Mouse (Mus musculus) hindbrain, embryonic 11.5 days (tissue): ENCODE data around the gene Fam69a. TPM values are rescaled to one million over a fixed set of nuclear protein-coding genes. Genes with fewer than 3 reads are reported as not detected.
A peak's percentile ranks its signal among the peaks of the same experiment; 100 is the strongest.

Source experiments
- ATAC-seq: fragments of 200-750 bp; cut with Nextera tagmentation; 2 replicates; pipeline ENCODE4 v1.8.0; 2017; ENCODE audit warnings: mild to moderate bottlenecking, moderate TSS enrichment, moderate library complexity; ENCODE audit not compliant: low FRiP score
- DNase-seq: peaks from one replicate; pipeline ENCODE4 v3.0.0-alpha.2; 2015; ENCODE audit warnings: low spot score
- H3K27ac ChIP-seq: fragments of 300-500 bp; sonication (generic); 2 replicates; pipeline ENCODE4 v1.5.1; 2014; ENCODE audit warnings: mild to moderate bottlenecking, low read depth, low read length
- H3K27me3 ChIP-seq: fragments of 300-500 bp; sonication (generic); 2 replicates; pipeline ENCODE4 v1.6.1; 2014; ENCODE audit warnings: mild to moderate bottlenecking, low read length, moderate library complexity, mixed read lengths; ENCODE audit not compliant: control insufficient read depth, insufficient read depth
- H3K36me3 ChIP-seq: fragments of 300-500 bp; sonication (generic); 2 replicates; pipeline ENCODE4 v1.6.1; 2014; ENCODE audit warnings: mild to moderate bottlenecking, low read length, moderate library complexity, mixed read lengths; ENCODE audit not compliant: control insufficient read depth, insufficient read depth
- H3K4me1 ChIP-seq: fragments of 300-500 bp; sonication (generic); replicated peaks from 2 replicates; pipeline ENCODE4 v1.6.1; 2014; ENCODE audit warnings: low read length, mixed read lengths; ENCODE audit not compliant: control insufficient read depth, insufficient read depth
- H3K4me2 ChIP-seq: fragments of 300-500 bp; sonication (generic); replicated peaks from 2 replicates; pipeline ENCODE4 v1.6.1; 2014; ENCODE audit warnings: mild to moderate bottlenecking, low read depth, low read length
- H3K4me3 ChIP-seq: fragments of 300-500 bp; sonication (generic); 2 replicates; pipeline ENCODE4 v1.5.1; 2014; ENCODE audit warnings: low read depth, low read length
- H3K9ac ChIP-seq: fragments of 300-500 bp; sonication (generic); 2 replicates; pipeline ENCODE4 v1.6.1; 2014; ENCODE audit warnings: low read depth, low read length
- H3K9me3 ChIP-seq: fragments of 300-500 bp; sonication (generic); 2 replicates; pipeline ENCODE4 v1.6.1; 2016; ENCODE audit warnings: low read length; ENCODE audit not compliant: control insufficient read depth
- WGBS: fragments of 180-500 bp; shearing (Covaris S2); extraction: QIAGEN DNeasy Blood & Tissue Kit; methylation state at CpG from one replicate; pipeline ENCODE4 v1.1.7; 2014; 5-methylcytosine and 5-hydroxymethylcytosine counted together
- polyA plus RNA-seq: library from polyadenylated mRNA; unstranded; fragments of >200 nt; fragmentation: Nextera tagmentation; extraction: Ambion mirVana; gene quantifications from 2 replicates; pipeline ENCODE4 v1.2.1, GENCODE M21; 2014

Fam69a gene
- polyA plus RNA-seq, 1 experiment from 2014 or later: 24.8 TPM

- no peaks in the 10 kb centered on the region for H3K27me3 ChIP-seq
- WGBS: 68% methylated on average over 4 of the region's 4 CpGs
- no peak for DNase-seq
Measured at GRCm38 (mm10) chr5:107933202-107933974, 53.5 kb downstream of the Fam69a start.

DNA sequence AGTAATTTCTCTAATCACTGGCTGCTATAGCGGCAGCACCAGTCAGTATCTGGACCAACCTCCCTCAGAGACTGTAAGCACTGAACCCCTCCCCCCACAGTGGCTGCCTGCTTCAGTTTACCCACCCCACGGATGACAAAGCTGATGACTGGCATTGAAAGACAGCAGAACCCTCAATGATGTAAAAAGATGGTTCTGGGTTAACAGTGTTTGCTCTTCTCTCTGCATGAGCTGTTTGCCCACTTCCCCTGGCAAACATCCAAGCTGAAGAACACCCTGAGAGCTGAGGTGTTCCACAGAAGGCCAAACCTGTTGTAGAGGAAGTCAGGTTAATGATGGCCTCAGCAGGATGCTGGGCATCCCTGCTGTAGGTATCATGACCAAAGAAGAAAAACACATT, 54.3 kb downstream of the Fam69a start:
- Histone ChIP-seq H3K4me1 (no peaks in the 10 kb centered on the region), H3K36me3 (no peaks in the 10 kb centered on the region), H3K9ac (no peak overlapping the region), H3K27me3 (no peaks in the 10 kb centered on the region), H3K27ac (no peak overlapping the region), H3K4me2 (no peak overlapping the region), H3K4me3 (no peak overlapping the region), H3K9me3 (no peaks in the 10 kb centered on the region)
- no peak for ATAC-seq
- no peak for DNase-seq
- 63% methylated on average over 2 of the region's 2 CpGs for WGBS

More at GRCm38 (mm10) chr5:107933202-107933974, 53.5 kb downstream of the Fam69a start:
- no peak overlapping the region for H3K4me2 ChIP-seq
- no peak overlapping the region for H3K9ac ChIP-seq
- no peak overlapping the region for H3K4me3 ChIP-seq
- H3K36me3 ChIP-seq: no peaks in the 10 kb centered on the region
- no peak overlapping the region for H3K27ac ChIP-seq
- no peak for ATAC-seq
- no peaks in the 10 kb centered on the region for H3K4me1 ChIP-seq
- H3K9me3 ChIP-seq: no peaks in the 10 kb centered on the region

DNA sequence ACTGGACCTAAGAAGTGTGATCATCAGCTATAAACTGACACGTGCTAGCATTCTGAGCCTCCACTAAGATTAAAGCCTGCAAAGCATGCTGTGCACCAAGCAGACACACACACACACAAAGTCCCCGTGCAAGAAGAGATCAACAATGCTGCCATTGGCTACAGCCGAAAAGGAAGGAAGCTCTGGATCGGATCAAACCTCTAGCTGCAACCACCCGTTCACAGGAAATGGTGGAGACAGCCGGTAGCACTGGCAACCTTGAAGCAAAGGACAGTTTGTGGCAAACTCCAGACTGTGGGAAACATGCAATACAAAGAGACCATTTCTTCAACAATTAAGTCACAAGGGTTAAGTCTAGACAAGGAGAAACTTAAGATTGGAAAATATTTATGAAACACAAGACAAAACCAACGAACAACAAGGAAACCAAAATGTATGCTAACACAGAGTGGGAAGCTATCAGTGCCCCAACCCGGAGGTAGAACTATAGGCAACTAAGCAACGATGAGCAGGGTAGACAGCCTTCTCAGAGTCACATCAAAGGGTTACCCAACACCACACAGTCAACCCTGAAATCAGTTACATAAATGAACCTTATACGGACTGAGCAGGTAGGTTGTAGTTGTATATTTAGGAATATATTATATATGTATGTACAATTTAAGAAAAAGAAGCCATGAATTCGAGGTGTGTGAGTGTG, 60.2 kb downstream of the Fam69a start:
- DNase-seq: no peak
- H3K4me1 ChIP-seq: no peaks in the 10 kb centered on the region
- H3K9ac ChIP-seq: no peak overlapping the region
- no peak overlapping the region for H3K27ac ChIP-seq
- no peak for ATAC-seq
- 80% methylated on average over 11 of the region's 11 CpGs for WGBS
- H3K9me3 ChIP-seq: no peaks in the 10 kb centered on the region
- no peak overlapping the region for H3K4me2 ChIP-seq
- H3K4me3 ChIP-seq: no peak overlapping the region
- no peaks in the 10 kb centered on the region for H3K36me3 ChIP-seq
- H3K27me3 ChIP-seq: no peaks in the 10 kb centered on the region

DNA sequence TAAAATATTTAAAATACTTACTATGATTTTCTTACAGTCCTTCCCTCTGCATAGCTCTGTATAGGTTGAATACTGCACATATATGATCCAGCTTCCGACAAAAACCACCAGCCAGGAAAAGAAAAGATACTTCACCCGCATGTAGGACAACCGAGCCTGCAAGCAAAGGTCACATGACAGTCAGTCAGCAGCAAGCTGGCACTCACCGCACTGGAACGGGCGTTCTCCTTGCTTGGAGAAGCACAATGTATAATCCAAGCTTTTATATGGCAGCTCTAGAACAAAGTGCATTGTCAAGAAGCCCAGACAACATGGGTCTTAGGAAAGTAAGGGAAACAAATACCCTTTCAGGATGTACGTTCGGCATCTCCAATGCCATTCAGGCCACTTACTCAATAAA, 62.3 kb downstream of the Fam69a start:
- H3K4me1 ChIP-seq: no peaks in the 10 kb centered on the region
- no peak overlapping the region for H3K27ac ChIP-seq
- H3K36me3 ChIP-seq: no peaks in the 10 kb centered on the region
- H3K9me3 ChIP-seq: no peaks in the 10 kb centered on the region
- DNase-seq: no peak
- WGBS: 78% methylated on average over 8 of the region's 8 CpGs
- H3K4me3 ChIP-seq: no peak overlapping the region
- no peak for ATAC-seq
- H3K4me2 ChIP-seq: no peak overlapping the region
- H3K9ac ChIP-seq: no peak overlapping the region
- no peaks in the 10 kb centered on the region for H3K27me3 ChIP-seq

- no peaks in the 10 kb centered on the region for H3K4me1 ChIP-seq
- H3K4me2 ChIP-seq: no peak overlapping the region
- DNase-seq (no peak), ATAC-seq (no peak)
- no peaks in the 10 kb centered on the region for H3K36me3 ChIP-seq
- no peaks in the 10 kb centered on the region for H3K27me3 ChIP-seq
- 100% methylated on average over 1 of the region's 1 CpGs for WGBS
- H3K27ac ChIP-seq: no peak overlapping the region
- H3K4me3 ChIP-seq: no peak overlapping the region
- H3K9ac ChIP-seq: no peak overlapping the region
- no peaks in the 10 kb centered on the region for H3K9me3 ChIP-seq
Measured at GRCm38 (mm10) chr5:107922836-107923235, 64.0 kb downstream of the Fam69a start.

DNA sequence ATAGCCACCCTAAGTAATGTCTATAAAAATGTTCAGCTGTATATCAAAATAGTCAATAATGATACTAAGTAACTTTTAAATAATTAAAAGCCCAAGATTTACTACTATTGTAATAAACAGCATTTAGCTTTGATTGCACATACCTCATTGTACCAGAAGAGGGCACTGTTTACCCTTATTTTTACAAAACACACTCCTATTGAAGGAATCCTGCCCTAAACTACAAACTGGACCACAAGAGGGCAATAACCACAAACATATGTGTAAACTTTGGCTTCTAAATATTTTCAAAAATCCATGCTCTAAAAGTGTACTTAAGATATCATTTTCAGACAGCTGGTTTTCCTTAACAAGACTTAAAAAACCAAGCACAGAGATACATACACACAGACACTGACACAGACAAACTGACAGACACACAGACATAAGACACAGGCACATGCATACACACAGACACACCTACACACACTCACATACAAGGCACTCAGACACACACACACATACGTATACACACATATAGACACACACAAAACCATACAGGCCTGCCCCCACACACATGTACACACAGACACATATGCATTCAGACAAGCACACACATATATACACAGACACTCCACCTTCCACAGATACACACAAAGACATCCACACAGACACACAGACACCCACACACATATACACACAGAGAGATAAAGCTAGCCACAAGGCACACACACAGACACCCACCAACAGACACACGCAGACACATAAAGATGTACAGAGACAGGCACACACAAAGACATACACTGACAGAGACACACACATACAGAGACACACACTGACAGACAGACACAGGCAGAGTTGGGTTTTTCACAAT, 65.3 kb downstream of the Fam69a start:
- Histone ChIP-seq H3K27ac (no peak overlapping the region), H3K4me2 (no peak overlapping the region), H3K27me3 (no peaks in the 10 kb centered on the region), H3K4me3 (no peak overlapping the region), H3K36me3 (no peaks in the 10 kb centered on the region), H3K9me3 (no peaks in the 10 kb centered on the region), H3K4me1 (no peaks in the 10 kb centered on the region), H3K9ac (no peak overlapping the region)
- ATAC-seq (peak; percentile 51; the same call in 1 of the 2 replicates), DNase-seq (peak; percentile 69)
- 77% methylated on average over 2 of the region's 2 CpGs for WGBS

- DNase-seq: no peak
- H3K36me3 ChIP-seq: no peaks in the 10 kb centered on the region
- H3K9me3 ChIP-seq: no peaks in the 10 kb centered on the region
- H3K4me2 ChIP-seq: no peak overlapping the region
- H3K4me3 ChIP-seq: no peak overlapping the region
- ATAC-seq: no peak
- no peak overlapping the region for H3K9ac ChIP-seq
- WGBS: 39% methylated on average over 4 of the region's 4 CpGs
- H3K27ac ChIP-seq: no peak overlapping the region
- no peaks in the 10 kb centered on the region for H3K4me1 ChIP-seq
- no peaks in the 10 kb centered on the region for H3K27me3 ChIP-seq
Measured at GRCm38 (mm10) chr5:107915280-107915679, 71.6 kb downstream of the Fam69a start.

GRCm38 (mm10) chr5:107911012-107911411, 75.9 kb downstream of the Fam69a start:
- no peak for DNase-seq
- no peak overlapping the region for H3K27ac ChIP-seq
- H3K4me2 ChIP-seq: no peak overlapping the region
- H3K27me3 ChIP-seq: no peaks in the 10 kb centered on the region
- 89% methylated on average over 5 of the region's 5 CpGs for WGBS
- no peak overlapping the region for H3K9ac ChIP-seq
- no peaks in the 10 kb centered on the region for H3K4me1 ChIP-seq
- no peak overlapping the region for H3K4me3 ChIP-seq
- H3K36me3 ChIP-seq: peaks cover 14% of the 10 kb centered on the region; the same call in 1 of the 2 replicates
- no peak for ATAC-seq
- H3K9me3 ChIP-seq: no peaks in the 10 kb centered on the region
